ENCODE assay signal across 8 mouse cellular contexts in genomic region chr10:61879427-61879826, GRCm38 (mm10).
DNase-seq lines count a peak whose midpoint lies in the region; ATAC-seq lines count a peak whose summit lies in the region.

No protein-coding gene starts in this region.

- no peak overlapping the region for H3K4me2 ChIP-seq in liver, embryonic 11.5 days
- H3K4me2 ChIP-seq in kidney, embryonic 14.5 days (replicated peaks; ENCODE audit: low read depth, low read length), result no peak overlapping the region
- no peak overlapping the region for H3K4me2 ChIP-seq in neural tube, embryonic 11.5 days (ENCODE audit: low read depth)

- no peak overlapping the region for H3K4me3 ChIP-seq in liver, embryonic 11.5 days (ENCODE audit: low read depth, low read length)
- H3K4me3 ChIP-seq in kidney, embryonic 14.5 days (ENCODE audit: low read length), result no peak overlapping the region
- no peak overlapping the region for H3K4me3 ChIP-seq in neural tube, embryonic 11.5 days (ENCODE audit: low read depth, low read length)

- H3K4me1 ChIP-seq in liver, embryonic 11.5 days (replicated peaks; ENCODE audit: control insufficient read depth, insufficient read depth, low read length), result no peaks in the 10 kb centered on the region; the same call in 1 of the 2 replicates
- peaks cover 16% of the 10 kb centered on the region for H3K4me1 ChIP-seq in kidney, embryonic 14.5 days (ENCODE audit: control insufficient read depth, insufficient read depth, low read length)
- peaks cover 11% of the 10 kb centered on the region for H3K4me1 ChIP-seq in neural tube, embryonic 11.5 days (ENCODE audit: control insufficient read depth, insufficient read depth, low read length)

- no peaks in the 10 kb centered on the region for H3K27me3 ChIP-seq in liver, embryonic 11.5 days (replicated peaks; ENCODE audit: control insufficient read depth, insufficient read depth, low read length)
- no peaks in the 10 kb centered on the region for H3K27me3 ChIP-seq in kidney, embryonic 14.5 days (ENCODE audit: control insufficient read depth, insufficient read depth, low read length)
- H3K27me3 ChIP-seq in neural tube, embryonic 11.5 days (ENCODE audit: control insufficient read depth, insufficient read depth, low read length), result no peaks in the 10 kb centered on the region

- 37% methylated on average over 4 of the region's 4 CpGs for WGBS in liver, embryonic 11.5 days
- WGBS in kidney, embryonic 14.5 days, result 4% methylated on average over 4 of the region's 4 CpGs
- WGBS in neural tube, embryonic 11.5 days, result 3% methylated on average over 4 of the region's 4 CpGs

- no peaks in the 10 kb centered on the region for H3K36me3 ChIP-seq in liver, embryonic 11.5 days (ENCODE audit: control insufficient read depth, insufficient read depth, low read length)
- no peaks in the 10 kb centered on the region for H3K36me3 ChIP-seq in kidney, embryonic 14.5 days (ENCODE audit: control insufficient read depth, insufficient read depth, low read length)
- no peaks in the 10 kb centered on the region for H3K36me3 ChIP-seq in neural tube, embryonic 11.5 days (ENCODE audit: control insufficient read depth, insufficient read depth, low read length)

- no peak for ATAC-seq in liver, embryonic 11.5 days (replicated peaks; ENCODE audit: low FRiP score)
- ATAC-seq in kidney, embryonic 14.5 days (ENCODE audit: low FRiP score, low TSS enrichment), result peak; percentile 53; the same call in 1 of the 2 replicates
- ATAC-seq in neural tube, embryonic 11.5 days (ENCODE audit: insufficient read depth, low FRiP score, low TSS enrichment), result no peak
- no peak for ATAC-seq in megakaryocyte, adult 5-6 weeks (ENCODE audit: poor library complexity, severe bottlenecking)
- ATAC-seq in erythroid progenitor cell, adult 5-6 weeks (replicated peaks; ENCODE audit: low FRiP score, poor library complexity, severe bottlenecking), result no peak
- no peak for ATAC-seq in erythroblast, adult 5-6 weeks (replicated peaks; ENCODE audit: low FRiP score, poor library complexity, severe bottlenecking)

- no peak overlapping the region for H3K27ac ChIP-seq in liver, embryonic 11.5 days (ENCODE audit: low read depth, low read length)
- H3K27ac ChIP-seq in kidney, embryonic 14.5 days (ENCODE audit: low read depth, low read length), result no peak overlapping the region
- H3K27ac ChIP-seq in neural tube, embryonic 11.5 days (ENCODE audit: low read depth, low read length), result no peak overlapping the region

- H3K9ac ChIP-seq in liver, embryonic 11.5 days (ENCODE audit: low read depth, low read length), result no peak overlapping the region
- H3K9ac ChIP-seq in kidney, embryonic 14.5 days (ENCODE audit: low read depth, low read length), result no peak overlapping the region
- H3K9ac ChIP-seq in neural tube, embryonic 11.5 days (ENCODE audit: low read length), result no peak overlapping the region

- no peaks in the 10 kb centered on the region for H3K9me3 ChIP-seq in liver, embryonic 11.5 days (ENCODE audit: control insufficient read depth, low read length)
- no peaks in the 10 kb centered on the region for H3K9me3 ChIP-seq in kidney, embryonic 14.5 days (ENCODE audit: control insufficient read depth, low read length)
- no peaks in the 10 kb centered on the region for H3K9me3 ChIP-seq in neural tube, embryonic 11.5 days (ENCODE audit: control insufficient read depth, low read length)

- DNase-seq in liver, result peak; percentile 21
- no peak for DNase-seq in liver, embryonic 11.5 days (ENCODE audit: low spot score)
- DNase-seq in embryo, embryonic 11 days, result peak; percentile 63
- DNase-seq in neural tube, embryonic 11.5 days (ENCODE audit: low spot score), result peak; percentile 27
